In genomic region chr19:5851481-5851971, GRCm38 (mm10) we compare ENCODE assay signal across 8 mouse cellular contexts. TPM values are rescaled to one million over a fixed set of nuclear protein-coding genes. Genes with fewer than 3 reads are reported as not detected.
DNase-seq lines count a peak whose midpoint lies in the region; ATAC-seq and TF ChIP-seq lines count a peak whose summit lies in the region.
"Had no signal": no experiment of that assay in that cellular context is flagged by ENCODE, and none has a peak within 500 bp of the region (broad histone marks: within the 10 kb centered on the region; RNA-seq: fewer than 3 reads in every experiment).

No protein-coding gene starts in this region.

- ATAC-seq in neural tube, embryonic 12.5 days (ENCODE audit: low FRiP score, low read depth): no peak
- ATAC-seq in embryonic facial prominence, embryonic 13.5 days (ENCODE audit: insufficient number of reproducible peaks, insufficient read depth, low FRiP score, low TSS enrichment, low read depth): no peak
- ATAC-seq in hindbrain, embryonic 15.5 days (ENCODE audit: low FRiP score, low read depth): no peak
- ATAC-seq in stomach, postnatal 0 days (ENCODE audit: low FRiP score, low TSS enrichment): no peak

- intact Hi-C loops in gastrocnemius, postnatal 14 days (cut with DNase I; ENCODE audit: low total_unique reads): no loop called here

- H3K36me3 ChIP-seq in neural tube, embryonic 12.5 days: peaks cover 24% of the 10 kb centered on the region
- H3K36me3 ChIP-seq in embryonic facial prominence, embryonic 13.5 days: peaks cover 52% of the 10 kb centered on the region
- H3K36me3 ChIP-seq in hindbrain, embryonic 15.5 days: 0 out of 2 replicates have a peak, but pooled peaks cover 11% of the 10 kb centered on the region
- peaks cover 4% of the 10 kb centered on the region; the same call in 1 of the 2 replicates for H3K36me3 ChIP-seq in stomach, postnatal 0 days (ENCODE audit: control insufficient read depth, insufficient read depth, low read length)

- H3K9ac ChIP-seq in neural tube, embryonic 12.5 days: peak overlapping the region; percentile 42
- 0 out of 2 replicates have a peak overlapping the region, but pooled peaks have one; percentile 51 for H3K9ac ChIP-seq in embryonic facial prominence, embryonic 13.5 days
- H3K9ac ChIP-seq in hindbrain, embryonic 15.5 days: peak overlapping the region; percentile 5; the same call in 1 of the 2 replicates
- peak overlapping the region; percentile 45; the same call in 1 of the 2 replicates for H3K9ac ChIP-seq in stomach, postnatal 0 days (ENCODE audit: low read length)

- no peak for TF ChIP-seq EP300 in stomach, postnatal 0 days (optimal IDR thresholded peaks at IDR 0.05)

- no peak overlapping the region for H3K4me2 ChIP-seq in neural tube, embryonic 12.5 days (replicated peaks)
- no peak overlapping the region for H3K4me2 ChIP-seq in embryonic facial prominence, embryonic 13.5 days
- H3K4me2 ChIP-seq in hindbrain, embryonic 15.5 days: no peak overlapping the region
- no peak overlapping the region for H3K4me2 ChIP-seq in stomach, postnatal 0 days (replicated peaks; ENCODE audit: low read depth)

- H3K4me1 ChIP-seq in neural tube, embryonic 12.5 days: peaks cover 38% of the 10 kb centered on the region
- peaks cover 44% of the 10 kb centered on the region for H3K4me1 ChIP-seq in embryonic facial prominence, embryonic 13.5 days
- H3K4me1 ChIP-seq in hindbrain, embryonic 15.5 days (replicated peaks): peaks cover 37% of the 10 kb centered on the region
- peaks cover 23% of the 10 kb centered on the region for H3K4me1 ChIP-seq in stomach, postnatal 0 days (replicated peaks; ENCODE audit: control insufficient read depth, insufficient read depth)

- no peak for TF ChIP-seq CTCF in stomach, postnatal 0 days (IDR thresholded peaks at IDR 0.05; ENCODE audit: low read depth)

- H3K9me3 ChIP-seq in neural tube, embryonic 12.5 days: no peaks in the 10 kb centered on the region
- H3K9me3 ChIP-seq in embryonic facial prominence, embryonic 13.5 days: no peaks in the 10 kb centered on the region
- no peaks in the 10 kb centered on the region for H3K9me3 ChIP-seq in hindbrain, embryonic 15.5 days
- H3K9me3 ChIP-seq in stomach, postnatal 0 days (ENCODE audit: control insufficient read depth, low read length): no peaks in the 10 kb centered on the region

- no peak for DNase-seq in neural tube, embryonic 10.5 days (ENCODE audit: extremely low spot score, low spot score)
- peak; percentile 39 for DNase-seq in stomach, postnatal 0 days (ENCODE audit: low spot score)
- DNase-seq in left cerebral cortex, adult 18-20 months (ENCODE audit: low spot score in 2 of 2): no peak
- no peak for DNase-seq in gastrocnemius, postnatal 14 days
- DNase-seq: cerebellum, adult 8-10 months had no signal

- no peak overlapping the region for H3K27ac ChIP-seq in neural tube, embryonic 12.5 days
- peak overlapping the region; percentile 62 for H3K27ac ChIP-seq in embryonic facial prominence, embryonic 13.5 days
- H3K27ac ChIP-seq in hindbrain, embryonic 15.5 days (replicated peaks): no peak overlapping the region
- H3K27ac ChIP-seq in stomach, postnatal 0 days (replicated peaks): peak overlapping the region; percentile 83

- H3K4me3 ChIP-seq in neural tube, embryonic 12.5 days: no peak overlapping the region
- no peak overlapping the region for H3K4me3 ChIP-seq in embryonic facial prominence, embryonic 13.5 days
- no peak overlapping the region for H3K4me3 ChIP-seq in hindbrain, embryonic 15.5 days
- H3K4me3 ChIP-seq in stomach, postnatal 0 days (ENCODE audit: low read depth, low read length): no peak overlapping the region

- WGBS in neural tube, embryonic 12.5 days: 72% methylated on average over 5 of the region's 5 CpGs
- WGBS in embryonic facial prominence, embryonic 13.5 days: 58% methylated on average over 5 of the region's 5 CpGs
- WGBS in hindbrain, embryonic 15.5 days: 74% methylated on average over 5 of the region's 5 CpGs
- WGBS in stomach, postnatal 0 days: 45% methylated on average over 5 of the region's 5 CpGs

- H3K27me3 ChIP-seq in neural tube, embryonic 12.5 days (replicated peaks): no peaks in the 10 kb centered on the region
- H3K27me3 ChIP-seq in embryonic facial prominence, embryonic 13.5 days: no peaks in the 10 kb centered on the region
- no peaks in the 10 kb centered on the region for H3K27me3 ChIP-seq in hindbrain, embryonic 15.5 days
- no peaks in the 10 kb centered on the region for H3K27me3 ChIP-seq in stomach, postnatal 0 days (ENCODE audit: control insufficient read depth, insufficient read depth, low read length)

RNA-seq across cellular contexts. Expression of gene Frmd8, which starts 23.5 kb away (rescaled TPM):
- 27.0 and 33.0 TPM in 2 replicates for polyA plus RNA-seq in neural tube, embryonic 12.5 days (2016; fragmentation: Nextera tagmentation; extraction: Ambion mirVana)
- 30.6 and 34.0 TPM in 2 replicates for polyA plus RNA-seq in embryonic facial prominence, embryonic 13.5 days (2015; fragmentation: Nextera tagmentation; extraction: Ambion mirVana)
- polyA plus RNA-seq in hindbrain, embryonic 15.5 days (2015; fragmentation: Nextera tagmentation; extraction: Ambion mirVana): 17.6 and 18.0 TPM in 2 replicates
- polyA plus RNA-seq in stomach, postnatal 0 days (2015; fragmentation: Nextera tagmentation; extraction: Ambion mirVana): 13.8 and 18.8 TPM in 2 replicates
- 10 to 100 TPM; 13.5 to 13.6 TPM for total RNA-seq in left cerebral cortex, adult 18-20 months (2021)
- total RNA-seq in gastrocnemius, postnatal 14 days (2021): 1 to 10 TPM; 7.1 to 7.7 TPM

RNA-seq across cellular contexts. Expression of gene Slc25a45, which starts 26.1 kb away (rescaled TPM):
- polyA plus RNA-seq in neural tube, embryonic 12.5 days (2016; fragmentation: Nextera tagmentation; extraction: Ambion mirVana): 1.7 and 2.5 TPM in 2 replicates
- 3.1 and 4.5 TPM in 2 replicates for polyA plus RNA-seq in embryonic facial prominence, embryonic 13.5 days (2015; fragmentation: Nextera tagmentation; extraction: Ambion mirVana)
- polyA plus RNA-seq in hindbrain, embryonic 15.5 days (2015; fragmentation: Nextera tagmentation; extraction: Ambion mirVana): 2.6 TPM in 2 replicates
- polyA plus RNA-seq in stomach, postnatal 0 days (2015; fragmentation: Nextera tagmentation; extraction: Ambion mirVana): 2.9 and 3.2 TPM in 2 replicates
- total RNA-seq in left cerebral cortex, adult 18-20 months (2021): 1 to 10 TPM; 2.3 to 3.2 TPM
- 1 to 10 TPM; 2.1 to 2.3 TPM for total RNA-seq in gastrocnemius, postnatal 14 days (2021)

RNA-seq across cellular contexts. Expression of gene Tigd3, which starts 42.4 kb away (rescaled TPM):
- polyA plus RNA-seq in neural tube, embryonic 12.5 days (2016; fragmentation: Nextera tagmentation; extraction: Ambion mirVana): 10.5 and 11.8 TPM in 2 replicates
- polyA plus RNA-seq in embryonic facial prominence, embryonic 13.5 days (2015; fragmentation: Nextera tagmentation; extraction: Ambion mirVana): 3.8 and 4.7 TPM in 2 replicates
- polyA plus RNA-seq in hindbrain, embryonic 15.5 days (2015; fragmentation: Nextera tagmentation; extraction: Ambion mirVana): 10.7 and 11.7 TPM in 2 replicates
- 0.77 and 1.0 TPM in 2 replicates for polyA plus RNA-seq in stomach, postnatal 0 days (2015; fragmentation: Nextera tagmentation; extraction: Ambion mirVana)
- 1 to 10 TPM; 4.1 to 4.2 TPM for total RNA-seq in left cerebral cortex, adult 18-20 months (2021)
- total RNA-seq in gastrocnemius, postnatal 14 days (2021): under 1 TPM; 0.42 to 0.66 TPM

Comparison
In these comparisons a context has a peak if more than half of its experiments do, and no peak if none do; other contexts are left out.
1. H3K27ac ChIP-seq: peak in embryonic facial prominence, embryonic 13.5 days (single experiment) and stomach, postnatal 0 days (single experiment); none in neural tube, embryonic 12.5 days (single experiment) and hindbrain, embryonic 15.5 days (single experiment).
2. Peak in every context shown above with its lines, with median percentiles within 50 percentile points of each other: H3K9ac ChIP-seq.